Mouse (Mus musculus) stomach, embryonic 15.5 days (tissue): Measurements from ENCODE around the gene Gstm7. TPM values are rescaled to one million over a fixed set of nuclear protein-coding genes. Genes with fewer than 3 reads are reported as not detected.
A peak's percentile ranks its signal among the peaks of the same experiment; 100 is the strongest.

Source experiments
- ATAC-seq: fragments of 200-750 bp; cut with Nextera tagmentation; 2 replicates; pipeline ENCODE4 v1.8.0; 2017; ENCODE audit warnings: low read depth, moderate number of reproducible peaks, moderate TSS enrichment; ENCODE audit not compliant: insufficient read depth, low FRiP score
- H3K27ac ChIP-seq: fragments of 300-500 bp; sonication (generic); 2 replicates; pipeline ENCODE4 v1.5.1; 2015; ENCODE audit warnings: mild to moderate bottlenecking, inconsistent platforms
- H3K27me3 ChIP-seq: fragments of 300-500 bp; sonication (generic); replicated peaks from 2 replicates; pipeline ENCODE4 v1.6.1; 2015; ENCODE audit warnings: inconsistent platforms
- H3K36me3 ChIP-seq: fragments of 300-500 bp; sonication (generic); 2 replicates; pipeline ENCODE4 v1.6.1; 2015; ENCODE audit warnings: inconsistent platforms
- H3K4me1 ChIP-seq: fragments of 300-500 bp; sonication (generic); 2 replicates; pipeline ENCODE4 v1.6.1; 2015; ENCODE audit warnings: inconsistent platforms
- H3K4me2 ChIP-seq: fragments of 300-500 bp; sonication (generic); 2 replicates; pipeline ENCODE4 v1.6.1; 2015; ENCODE audit warnings: mild to moderate bottlenecking, inconsistent platforms
- H3K4me3 ChIP-seq: fragments of 300-500 bp; sonication (generic); replicated peaks from 2 replicates; pipeline ENCODE4 v1.5.1; 2015; ENCODE audit warnings: inconsistent platforms
- H3K9ac ChIP-seq: fragments of 300-500 bp; sonication (generic); 2 replicates; pipeline ENCODE4 v1.6.1; 2015; ENCODE audit warnings: inconsistent platforms
- H3K9me3 ChIP-seq: fragments of 300-500 bp; sonication (generic); 2 replicates; pipeline ENCODE4 v1.6.1; 2016; ENCODE audit warnings: inconsistent platforms
- WGBS: fragments of 180-500 bp; shearing (Covaris S2); methylation state at CpG from one replicate; pipeline ENCODE4 v1.1.7; 2015; 5-methylcytosine and 5-hydroxymethylcytosine counted together
- polyA plus RNA-seq: library from polyadenylated mRNA; unstranded; fragments of >200 nt; fragmentation: Nextera tagmentation; extraction: Ambion mirVana; gene quantifications from 2 replicates; pipeline ENCODE4 v1.2.1, GENCODE M21; 2015

Gene Gstm7
- polyA plus RNA-seq, 1 experiment from 2014 or later: 27.1 TPM

- 54% methylated on average over 6 of the region's 6 CpGs for WGBS
- Histone ChIP-seq H3K36me3 (no peaks in the 10 kb centered on the region), H3K27ac (no peak overlapping the region; the same call in 1 of the 2 replicates), H3K4me3 (no peak overlapping the region), H3K9ac (no peak overlapping the region), H3K4me2 (no peak overlapping the region), H3K27me3 (no peaks in the 10 kb centered on the region), H3K4me1 (no peaks in the 10 kb centered on the region), H3K9me3 (no peaks in the 10 kb centered on the region)
- ATAC-seq: no peak
Observed at GRCm38 (mm10) chr3:107932128-107932527, 511 bp upstream of the Gstm7 start.

- H3K27ac ChIP-seq: peak overlapping the region; percentile 60; the same call in 1 of the 2 replicates
- H3K9ac ChIP-seq: no peak overlapping the region
- WGBS: 69% methylated on average over 2 of the region's 2 CpGs
- no peaks in the 10 kb centered on the region for H3K9me3 ChIP-seq
- peak overlapping the region; percentile 24 for H3K4me3 ChIP-seq
- H3K4me1 ChIP-seq: no peaks in the 10 kb centered on the region
- peak overlapping the region; percentile 48 for H3K4me2 ChIP-seq
- no peaks in the 10 kb centered on the region for H3K36me3 ChIP-seq
- H3K27me3 ChIP-seq: no peaks in the 10 kb centered on the region
- 0 out of 2 replicates have a peak, but pooled peaks have one; percentile 0 for ATAC-seq
Observed at GRCm38 (mm10) chr3:107931134-107931533, 483 bp downstream of the Gstm7 start.

GRCm38 (mm10) chr3:107929731-107930130 lies 1.9 kb downstream of the Gstm7 start:
- Histone ChIP-seq H3K4me1 (no peaks in the 10 kb centered on the region), H3K4me2 (no peak overlapping the region), H3K9ac (no peak overlapping the region), H3K36me3 (no peaks in the 10 kb centered on the region), H3K27me3 (no peaks in the 10 kb centered on the region), H3K9me3 (no peaks in the 10 kb centered on the region), H3K4me3 (no peak overlapping the region), H3K27ac (no peak overlapping the region)
- no peak for ATAC-seq
- WGBS: 80% methylated on average over 4 of the region's 4 CpGs

- Histone ChIP-seq H3K4me2 (no peak overlapping the region), H3K36me3 (no peaks in the 10 kb centered on the region), H3K27me3 (no peaks in the 10 kb centered on the region), H3K27ac (no peak overlapping the region), H3K9me3 (no peaks in the 10 kb centered on the region), H3K9ac (no peak overlapping the region), H3K4me1 (no peaks in the 10 kb centered on the region), H3K4me3 (no peak overlapping the region)
- no peak for ATAC-seq
- 80% methylated on average over 4 of the region's 4 CpGs for WGBS
Observed at GRCm38 (mm10) chr3:107929243-107929642, 2.4 kb downstream of the Gstm7 start.

GRCm38 (mm10) chr3:107928691-107929090 lies 2.9 kb downstream of the Gstm7 start:
- Histone ChIP-seq H3K4me1 (no peaks in the 10 kb centered on the region), H3K9me3 (no peaks in the 10 kb centered on the region), H3K4me3 (no peak overlapping the region), H3K4me2 (no peak overlapping the region), H3K9ac (no peak overlapping the region), H3K36me3 (no peaks in the 10 kb centered on the region), H3K27me3 (no peaks in the 10 kb centered on the region), H3K27ac (no peak overlapping the region)
- no peak for ATAC-seq
- WGBS: 82% methylated on average over 11 of the region's 11 CpGs

GRCm38 (mm10) chr3:107927841-107928240 lies 3.8 kb downstream of the Gstm7 start:
- H3K4me1 ChIP-seq: no peaks in the 10 kb centered on the region
- H3K27ac ChIP-seq: no peak overlapping the region
- no peaks in the 10 kb centered on the region for H3K9me3 ChIP-seq
- H3K4me3 ChIP-seq: no peak overlapping the region
- no peak overlapping the region for H3K9ac ChIP-seq
- no peak for ATAC-seq
- WGBS: 85% methylated on average over 3 of the region's 3 CpGs
- H3K36me3 ChIP-seq: no peaks in the 10 kb centered on the region
- no peak overlapping the region for H3K4me2 ChIP-seq
- no peaks in the 10 kb centered on the region for H3K27me3 ChIP-seq

- Histone ChIP-seq H3K36me3 (no peaks in the 10 kb centered on the region), H3K9me3 (no peaks in the 10 kb centered on the region), H3K27me3 (no peaks in the 10 kb centered on the region), H3K9ac (no peak overlapping the region), H3K4me1 (no peaks in the 10 kb centered on the region), H3K27ac (no peak overlapping the region), H3K4me2 (no peak overlapping the region), H3K4me3 (no peak overlapping the region)
- 94% methylated on average over 3 of the region's 3 CpGs for WGBS
- ATAC-seq: no peak
Observed at GRCm38 (mm10) chr3:107925335-107925734, 6.3 kb downstream of the Gstm7 start.

GRCm38 (mm10) chr3:107920348-107920747 lies 11.3 kb downstream of the Gstm7 start:
- no peak for ATAC-seq
- H3K9ac ChIP-seq: no peak overlapping the region
- H3K4me3 ChIP-seq: no peak overlapping the region
- WGBS: 87% methylated on average over 5 of the region's 5 CpGs
- H3K36me3 ChIP-seq: no peaks in the 10 kb centered on the region
- no peaks in the 10 kb centered on the region for H3K9me3 ChIP-seq
- H3K4me2 ChIP-seq: no peak overlapping the region
- no peaks in the 10 kb centered on the region for H3K27me3 ChIP-seq
- H3K4me1 ChIP-seq: no peaks in the 10 kb centered on the region
- H3K27ac ChIP-seq: no peak overlapping the region

- Histone ChIP-seq H3K4me2 (no peak overlapping the region), H3K27me3 (no peaks in the 10 kb centered on the region), H3K4me3 (no peak overlapping the region), H3K27ac (no peak overlapping the region), H3K36me3 (no peaks in the 10 kb centered on the region), H3K4me1 (no peaks in the 10 kb centered on the region), H3K9me3 (no peaks in the 10 kb centered on the region), H3K9ac (no peak overlapping the region)
- 53% methylated on average over 7 of the region's 7 CpGs for WGBS
- ATAC-seq: no peak; the same call in 1 of the 2 replicates
Observed at GRCm38 (mm10) chr3:107917783-107918408, 13.7 kb downstream of the Gstm7 start.

- ATAC-seq: no peak
- no peak overlapping the region for H3K27ac ChIP-seq
- no peaks in the 10 kb centered on the region for H3K27me3 ChIP-seq
- H3K9me3 ChIP-seq: no peaks in the 10 kb centered on the region
- no peaks in the 10 kb centered on the region for H3K36me3 ChIP-seq
- no peak overlapping the region for H3K4me2 ChIP-seq
- 75% methylated on average over 3 of the region's 3 CpGs for WGBS
- no peak overlapping the region for H3K9ac ChIP-seq
- H3K4me3 ChIP-seq: no peak overlapping the region
- no peaks in the 10 kb centered on the region for H3K4me1 ChIP-seq
Observed at GRCm38 (mm10) chr3:107917097-107917496, 14.5 kb downstream of the Gstm7 start.

- no peak overlapping the region for H3K4me3 ChIP-seq
Observed at GRCm38 (mm10) chr3:107916674-107917073, 14.9 kb downstream of the Gstm7 start.

GRCm38 (mm10) chr3:107905942-107906341 lies 25.7 kb downstream of the Gstm7 start:
- Histone ChIP-seq H3K27me3 (no peaks in the 10 kb centered on the region), H3K9ac (no peak overlapping the region), H3K4me2 (no peak overlapping the region), H3K27ac (no peak overlapping the region), H3K4me1 (0 out of 2 replicates have a peak, but pooled peaks cover 8% of the 10 kb centered on the region), H3K36me3 (no peaks in the 10 kb centered on the region), H3K9me3 (no peaks in the 10 kb centered on the region), H3K4me3 (no peak overlapping the region)
- ATAC-seq: no peak
- 62% methylated on average over 6 of the region's 6 CpGs for WGBS

More at GRCm38 (mm10) chr3:107916674-107917073, 14.9 kb downstream of the Gstm7 start:
- H3K27ac ChIP-seq: no peak overlapping the region
- WGBS: 66% methylated on average over 15 of the region's 15 CpGs
- no peaks in the 10 kb centered on the region for H3K27me3 ChIP-seq
- H3K4me1 ChIP-seq: no peaks in the 10 kb centered on the region
- no peak for ATAC-seq
- no peak overlapping the region for H3K9ac ChIP-seq
- H3K36me3 ChIP-seq: no peaks in the 10 kb centered on the region
- no peak overlapping the region for H3K4me2 ChIP-seq
- no peaks in the 10 kb centered on the region for H3K9me3 ChIP-seq
